Mouse (Mus musculus) testis, postnatal 10 days (tissue): ENCODE measurements at regions not wholly inside any gene's neighbourhood (a gene's known extent, or its start where the extent isn't known, plus 50 kb on each side); places are given as distances from the start of the nearest gene placed in this dataset.
"Not testable (repeated sequence)": the region's sequence is repeated elsewhere in the genome, so short reads cannot be mapped to it uniquely, and the experiment has no call there.

Experiments
- DNase-seq: peaks from one replicate; pipeline ENCODE4 v3.0.0; 2021; ENCODE audit warnings: low spot score

DNA sequence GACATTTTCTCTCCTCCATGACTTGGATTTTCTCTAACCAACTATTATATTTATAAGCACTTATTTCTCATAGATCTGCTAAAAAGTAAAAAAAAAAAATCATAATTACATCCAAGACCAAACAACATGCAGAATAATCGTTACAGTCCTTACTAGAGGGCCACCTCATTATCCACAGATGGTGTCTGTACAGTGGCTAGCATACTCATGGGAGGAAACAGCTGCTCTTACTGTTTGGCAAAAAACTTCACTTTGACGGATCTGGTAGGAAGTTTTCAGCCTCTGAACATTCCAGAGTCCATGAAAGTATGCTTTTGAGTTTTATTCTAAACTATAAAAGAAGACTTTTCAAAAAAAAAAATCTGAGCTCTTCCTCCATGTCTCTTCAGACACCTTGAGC lies 159.1 kb upstream of the Gm10306 start:
- DNase-seq = no peak

DNA sequence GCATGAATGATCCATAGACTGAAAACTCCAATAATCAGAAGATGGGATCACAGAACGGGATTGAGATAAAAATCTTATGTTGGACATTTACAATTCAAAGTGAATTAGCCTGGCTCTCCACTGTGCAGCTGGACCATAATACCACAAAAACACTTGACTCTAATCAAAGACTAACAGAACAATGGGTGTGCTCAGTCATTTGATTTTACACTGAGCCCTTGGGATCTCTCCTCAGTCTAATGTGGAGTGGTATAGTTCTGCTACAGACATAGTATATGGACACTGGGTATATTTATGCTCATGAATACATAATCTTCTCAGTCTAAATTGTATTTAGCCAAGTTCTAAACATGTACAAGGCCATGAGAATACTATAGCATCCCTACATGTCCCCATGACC lies 149.4 kb upstream of the Gm10306 start:
- no peak for DNase-seq

DNA sequence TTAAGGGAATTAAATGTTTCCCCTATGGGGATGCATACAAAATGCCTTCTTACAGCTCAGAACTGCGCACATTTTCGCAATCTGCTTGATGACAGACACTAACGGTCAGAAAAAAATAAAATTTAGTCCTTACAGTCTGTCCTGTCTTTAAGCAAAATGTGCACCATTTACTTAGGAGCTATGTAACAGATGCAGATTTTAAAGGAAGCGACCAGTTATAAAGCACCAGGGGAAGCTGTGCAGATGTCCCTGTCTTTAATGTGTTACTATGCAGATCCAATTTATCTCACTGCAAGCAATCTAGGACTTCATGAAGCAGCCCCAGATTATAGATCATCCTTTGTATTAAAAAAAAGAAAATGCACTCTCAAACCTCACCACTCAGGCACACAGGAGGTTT lies 148.8 kb upstream of the Gm10306 start:
- no peak for DNase-seq

DNA sequence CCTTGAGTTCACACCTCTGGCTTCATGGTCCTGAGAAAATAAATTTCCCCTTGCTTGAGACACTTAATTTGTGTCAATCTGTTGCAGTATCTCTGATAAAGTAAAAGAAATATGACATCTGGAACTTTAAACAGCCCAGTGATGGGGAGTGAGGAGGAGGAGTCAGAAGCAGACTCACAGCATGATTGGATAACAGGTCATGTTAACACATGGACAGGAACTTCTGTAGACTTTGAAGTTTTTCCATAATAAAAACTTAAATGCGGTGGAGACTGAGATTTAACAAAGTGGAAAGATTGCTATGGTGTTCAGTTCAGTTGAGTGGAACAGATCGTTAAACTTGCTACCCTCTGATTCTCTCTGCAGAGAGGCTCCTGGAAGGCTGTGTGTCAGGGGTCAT lies 143.7 kb upstream of the Gm10306 start:
- DNase-seq = no peak

DNA sequence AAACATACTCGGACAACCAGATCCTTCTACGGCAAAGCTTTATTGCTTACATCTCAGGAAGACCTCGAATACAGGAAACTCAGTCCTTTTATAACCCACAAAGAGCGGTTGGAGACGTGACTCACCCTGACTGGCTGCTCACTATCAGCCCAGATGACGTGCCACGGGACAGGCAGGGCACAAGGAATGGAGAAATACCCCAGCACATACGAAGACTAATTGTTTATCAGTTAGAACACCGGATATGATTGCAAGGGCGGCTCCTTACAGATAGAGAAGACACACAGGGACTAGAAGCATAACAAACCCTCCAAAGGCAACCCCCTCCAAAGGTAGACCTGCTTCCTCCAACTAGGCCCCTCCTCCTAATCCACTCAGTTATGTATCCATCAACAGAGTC lies 130.8 kb upstream of the Gm10306 start:
- not testable (repeated sequence) for DNase-seq

DNA sequence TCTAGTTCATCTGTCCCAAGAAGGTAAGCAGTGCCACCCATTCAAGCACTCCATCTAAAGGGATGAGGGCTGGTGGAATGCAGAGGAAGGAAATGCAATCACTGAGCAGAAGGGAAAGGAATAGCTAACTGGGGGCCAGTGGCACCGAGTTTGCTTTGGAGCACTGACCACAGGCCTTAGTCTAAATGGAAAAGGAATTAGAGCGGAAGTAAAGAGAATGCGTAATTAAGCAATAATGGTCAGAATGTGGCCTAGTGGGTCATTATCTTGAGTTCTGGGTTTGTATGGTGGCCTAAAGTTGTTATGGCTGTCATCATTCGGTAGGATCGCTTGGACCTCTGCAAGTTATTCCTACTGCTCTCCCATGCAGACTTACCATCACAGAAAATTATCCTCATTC lies 128.8 kb upstream of the Gm10306 start:
- no peak for DNase-seq

DNA sequence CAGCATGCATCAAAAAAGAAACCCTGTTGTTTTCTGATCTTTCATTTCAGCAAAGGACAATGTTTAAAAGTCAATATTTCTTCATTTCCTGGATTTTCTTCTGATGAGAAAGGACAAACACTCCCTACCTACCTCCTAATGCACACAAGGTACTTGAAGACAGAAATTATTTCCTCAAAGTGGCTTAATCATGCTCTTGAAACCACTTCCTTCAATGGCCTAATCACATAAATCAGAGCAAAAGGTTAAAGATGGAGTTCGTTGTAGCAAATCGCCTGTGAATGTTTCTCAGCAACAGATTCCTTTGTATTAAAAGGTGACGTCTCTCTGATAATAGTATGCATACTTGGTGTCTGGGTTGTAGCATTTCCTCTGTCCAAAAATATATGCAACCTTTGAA lies 124.3 kb upstream of the Gm10306 start:
- no peak for DNase-seq

DNA sequence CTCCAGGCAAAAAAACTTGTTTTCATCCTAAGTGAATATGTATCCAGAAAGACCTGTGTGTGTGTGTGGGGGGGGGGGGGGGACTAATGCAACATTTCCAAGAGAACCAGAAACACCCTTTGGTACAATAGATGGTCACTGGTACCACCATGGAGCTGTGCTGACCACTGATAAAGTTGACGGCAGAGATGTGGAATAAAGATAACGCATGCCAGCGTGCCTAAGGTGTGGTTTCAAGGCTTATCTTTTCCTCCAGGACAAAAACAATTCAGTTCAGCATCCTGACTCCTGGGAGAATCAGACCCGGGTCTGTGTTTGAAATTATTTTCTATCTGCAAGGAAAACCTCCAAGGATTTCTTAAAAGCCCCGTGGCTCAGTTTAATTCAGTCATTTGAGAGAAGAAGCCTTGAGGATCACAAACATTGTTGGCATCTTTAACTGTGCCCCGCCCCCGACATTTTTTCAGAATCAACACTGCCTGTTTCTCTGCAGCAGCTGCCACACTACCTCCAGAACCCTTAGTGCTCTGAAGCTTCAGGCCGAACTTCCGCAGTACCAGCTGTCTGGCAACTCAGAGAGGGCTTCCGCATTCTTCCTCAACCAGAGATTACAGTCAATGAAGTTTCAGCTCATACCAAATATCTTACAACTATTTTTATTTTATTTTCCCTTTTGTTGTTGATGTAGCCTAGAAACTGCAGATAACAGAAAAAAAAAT lies 118.5 kb upstream of the Gm10306 start:
- DNase-seq = peak; percentile 58

DNA sequence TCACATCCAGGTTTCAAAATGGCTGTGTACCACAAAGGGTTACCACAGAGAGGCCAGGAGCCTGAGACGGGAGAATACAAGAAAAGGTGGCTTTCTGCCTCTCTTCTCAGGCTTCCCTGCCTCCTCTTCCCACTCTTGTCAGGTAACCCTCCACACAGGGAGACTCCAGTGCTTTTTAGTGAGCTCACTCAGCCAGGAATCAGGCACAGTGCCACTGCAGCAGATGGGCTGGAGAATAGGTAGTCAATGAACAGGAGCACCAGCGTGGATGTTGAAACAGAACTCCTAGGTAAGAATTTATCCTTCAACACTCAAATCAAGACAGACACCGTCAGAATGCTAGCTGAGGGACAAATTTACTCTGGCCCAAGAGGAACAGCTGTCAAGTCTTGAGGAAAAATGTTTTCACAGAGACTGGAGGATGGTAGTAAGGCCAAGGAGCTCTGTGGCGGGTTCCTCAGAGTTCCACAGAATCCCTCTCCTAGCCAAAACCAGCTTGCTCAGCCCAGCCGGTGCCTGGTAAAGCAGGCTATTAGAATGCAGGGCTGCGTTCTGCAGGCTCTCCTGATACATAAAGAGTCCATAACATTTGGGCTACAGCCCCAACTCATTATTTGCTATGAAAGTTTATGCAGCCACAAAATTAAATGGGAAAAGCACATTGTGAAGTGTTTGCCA lies 117.0 kb upstream of the Gm10306 start:
- DNase-seq = no peak

DNA sequence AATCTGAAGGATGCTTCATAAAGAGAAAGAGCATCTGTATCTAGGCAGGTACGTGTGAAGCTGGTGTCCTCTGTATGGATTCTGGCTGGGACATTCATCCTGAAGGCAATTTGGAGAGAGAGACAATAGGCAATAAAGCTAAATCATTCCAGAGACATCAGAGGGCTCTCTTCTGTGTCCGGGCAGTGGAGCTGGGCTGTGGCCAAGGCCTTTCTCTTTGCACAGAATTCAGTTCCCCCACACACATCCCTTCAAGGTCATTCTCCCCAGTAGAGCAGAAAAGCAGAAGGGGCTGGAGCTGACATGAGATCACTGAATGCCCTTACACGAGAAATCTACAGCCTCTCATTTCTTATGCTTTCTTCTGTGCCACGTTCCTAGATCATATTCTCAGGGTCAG lies 109.7 kb upstream of the Gm10306 start:
- peak; percentile 49 for DNase-seq
